Mouse (Mus musculus): ENCODE measurements around the gene Uck2. TPM values are rescaled to one million over a fixed set of nuclear protein-coding genes. Genes with fewer than 3 reads are reported as not detected.

Uck2 gene
- polyA plus RNA-seq, 1 experiment = not detected

GRCm38 (mm10) chr1:167237798-167238197 is 47.3 kb downstream of the Uck2 start:
- Histone ChIP-seq H3K4me3 (ENCODE audit: insufficient read depth, low read depth, low read length) (no peak overlapping the region), H3K4me1 (ENCODE audit: control insufficient read depth, insufficient read depth, low read length) (peaks cover 31% of the 10 kb centered on the region)

GRCm38 (mm10) chr1:167236790-167237189 is 48.3 kb downstream of the Uck2 start:
- TF ChIP-seq POLR2A (IDR thresholded peaks at IDR 0.05; ENCODE audit: insufficient read depth, low read depth, low read length) (no peak), CTCF (IDR thresholded peaks at IDR 0.05; ENCODE audit: insufficient read depth, low read depth, low read length) (no peak)
- WGBS = 78% methylated on average over 8 of the region's 8 CpGs
- H3K4me1 ChIP-seq (ENCODE audit: control insufficient read depth, insufficient read depth, low read length) = peaks cover 26% of the 10 kb centered on the region
- H3K27ac ChIP-seq (ENCODE audit: insufficient read depth, low read depth, low read length) = no peak overlapping the region
- H3K4me3 ChIP-seq (ENCODE audit: insufficient read depth, low read depth, low read length) = no peak overlapping the region

More at GRCm38 (mm10) chr1:167237798-167238197, 47.3 kb downstream of the Uck2 start:
- no peak overlapping the region for H3K27ac ChIP-seq (ENCODE audit: insufficient read depth, low read depth, low read length)
- 89% methylated on average over 11 of the region's 11 CpGs for WGBS
- no peak for TF ChIP-seq POLR2A (IDR thresholded peaks at IDR 0.05; ENCODE audit: insufficient read depth, low read depth, low read length)
- TF ChIP-seq CTCF (IDR thresholded peaks at IDR 0.05; ENCODE audit: insufficient read depth, low read depth, low read length) = no peak

- Histone ChIP-seq H3K4me3 (ENCODE audit: insufficient read depth, low read depth, low read length) (no peak overlapping the region), H3K27ac (ENCODE audit: insufficient read depth, low read depth, low read length) (no peak overlapping the region), H3K4me1 (ENCODE audit: control insufficient read depth, insufficient read depth, low read length) (peaks cover 17% of the 10 kb centered on the region)
- no peak for TF ChIP-seq POLR2A (IDR thresholded peaks at IDR 0.05; ENCODE audit: insufficient read depth, low read depth, low read length)
- no peak for TF ChIP-seq CTCF (IDR thresholded peaks at IDR 0.05; ENCODE audit: insufficient read depth, low read depth, low read length)
- 93% methylated on average over 10 of the region's 10 CpGs for WGBS
Measured at GRCm38 (mm10) chr1:167234344-167234743, 50.8 kb downstream of the Uck2 start.

- TF ChIP-seq CTCF (IDR thresholded peaks at IDR 0.05; ENCODE audit: insufficient read depth, low read depth, low read length) (no peak), POLR2A (IDR thresholded peaks at IDR 0.05; ENCODE audit: insufficient read depth, low read depth, low read length) (no peak)
- WGBS = 94% methylated on average over 7 of the region's 7 CpGs
- peaks cover 20% of the 10 kb centered on the region for H3K4me1 ChIP-seq (ENCODE audit: control insufficient read depth, insufficient read depth, low read length)
- H3K27ac ChIP-seq (ENCODE audit: insufficient read depth, low read depth, low read length) = no peak overlapping the region
- H3K4me3 ChIP-seq (ENCODE audit: insufficient read depth, low read depth, low read length) = no peak overlapping the region
Measured at GRCm38 (mm10) chr1:167232918-167233317, 52.2 kb downstream of the Uck2 start.

- WGBS = 57% methylated on average over 17 of the region's 17 CpGs
- TF ChIP-seq CTCF (IDR thresholded peaks at IDR 0.05; ENCODE audit: insufficient read depth, low read depth, low read length) (peak; percentile 30; the same call in 1 of the 2 replicates), POLR2A (IDR thresholded peaks at IDR 0.05; ENCODE audit: insufficient read depth, low read depth, low read length) (no peak)
Measured at GRCm38 (mm10) chr1:167231612-167232283, 53.4 kb downstream of the Uck2 start.

GRCm38 (mm10) chr1:167230930-167231611 is 54.0 kb downstream of the Uck2 start:
- H3K4me3 ChIP-seq (ENCODE audit: insufficient read depth, low read depth, low read length) = no peak overlapping the region
- H3K27ac ChIP-seq (ENCODE audit: insufficient read depth, low read depth, low read length) = no peak overlapping the region
- 80% methylated on average over 17 of the region's 17 CpGs for WGBS
- TF ChIP-seq CTCF (IDR thresholded peaks at IDR 0.05; ENCODE audit: insufficient read depth, low read depth, low read length) (peak; percentile 13; the same call in 1 of the 2 replicates), POLR2A (IDR thresholded peaks at IDR 0.05; ENCODE audit: insufficient read depth, low read depth, low read length) (no peak)
- H3K4me1 ChIP-seq (ENCODE audit: control insufficient read depth, insufficient read depth, low read length) = peaks cover 13% of the 10 kb centered on the region

More at GRCm38 (mm10) chr1:167231612-167232283, 53.4 kb downstream of the Uck2 start:
- no peak overlapping the region for H3K4me3 ChIP-seq (ENCODE audit: insufficient read depth, low read depth, low read length)
- H3K4me1 ChIP-seq (ENCODE audit: control insufficient read depth, insufficient read depth, low read length) = peaks cover 13% of the 10 kb centered on the region
- no peak overlapping the region for H3K27ac ChIP-seq (ENCODE audit: insufficient read depth, low read depth, low read length)

- Histone ChIP-seq H3K27ac (ENCODE audit: insufficient read depth, low read depth, low read length) (no peak overlapping the region), H3K4me1 (ENCODE audit: control insufficient read depth, insufficient read depth, low read length) (peaks cover 2% of the 10 kb centered on the region), H3K4me3 (ENCODE audit: insufficient read depth, low read depth, low read length) (no peak overlapping the region)
- TF ChIP-seq POLR2A (IDR thresholded peaks at IDR 0.05; ENCODE audit: insufficient read depth, low read depth, low read length) (no peak), CTCF (IDR thresholded peaks at IDR 0.05; ENCODE audit: insufficient read depth, low read depth, low read length) (no peak)
- WGBS = 79% methylated on average over 9 of the region's 9 CpGs
Measured at GRCm38 (mm10) chr1:167222382-167223010, 62.6 kb downstream of the Uck2 start.

GRCm38 (mm10) chr1:167220303-167221174 is 64.6 kb downstream of the Uck2 start:
- Histone ChIP-seq H3K27ac (ENCODE audit: insufficient read depth, low read depth, low read length) (no peak overlapping the region), H3K4me3 (ENCODE audit: insufficient read depth, low read depth, low read length) (no peak overlapping the region), H3K4me1 (ENCODE audit: control insufficient read depth, insufficient read depth, low read length) (peaks cover 2% of the 10 kb centered on the region; the same call in 1 of the 2 replicates)
- peak; percentile 31; the same call in 1 of the 2 replicates for TF ChIP-seq CTCF (IDR thresholded peaks at IDR 0.05; ENCODE audit: insufficient read depth, low read depth, low read length)
- no peak for TF ChIP-seq POLR2A (IDR thresholded peaks at IDR 0.05; ENCODE audit: insufficient read depth, low read depth, low read length)
- under 1% methylated on average over 5 of the region's 5 CpGs for WGBS
